Mouse (Mus musculus): ENCODE results near the gene Nav2.

DNA sequence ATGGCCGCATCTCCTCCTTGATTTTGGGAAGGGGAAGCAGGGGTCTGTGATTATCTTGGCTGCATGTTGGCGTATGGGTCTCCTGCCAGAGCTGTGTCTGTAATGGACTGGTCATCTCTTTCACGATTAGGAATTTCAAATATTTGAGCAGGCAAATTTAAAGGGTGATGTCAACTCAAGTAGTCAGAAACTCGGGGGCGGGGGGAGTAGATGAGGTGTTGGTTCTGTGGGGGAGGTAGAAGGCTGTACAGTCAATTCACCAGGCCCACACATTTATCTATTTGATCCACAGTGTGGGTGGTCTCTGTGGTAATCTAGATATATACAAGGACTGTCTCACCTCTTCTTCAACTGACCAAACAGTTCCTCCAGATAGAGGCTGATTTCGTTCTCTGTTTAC lies 566.8 kb downstream of the Nav2 start:
- no peak for TF ChIP-seq KAT2A (IDR thresholded peaks at IDR 0.05; ENCODE audit: insufficient replicate concordance, low read length)
- TF ChIP-seq CTCF (conservative IDR thresholded peaks at IDR 0.05 in 1 of 2, IDR thresholded peaks at IDR 0.05 in 1 of 2; ENCODE audit: low read depth in 2 of 2, low read length in 2 of 2) = no peak
- TF ChIP-seq ZMIZ1 (IDR thresholded peaks at IDR 0.05; ENCODE audit: low read depth, low read length) = no peak
- TF ChIP-seq POLR2A (IDR thresholded peaks at IDR 0.05; ENCODE audit: low read depth, low read length) = no peak
- TF ChIP-seq CHD2 (IDR thresholded peaks at IDR 0.05; ENCODE audit: low read length) = no peak
- no peak for TF ChIP-seq TBP (conservative IDR thresholded peaks at IDR 0.05; ENCODE audit: low read depth, low read length)
- TF ChIP-seq CHD1 (IDR thresholded peaks at IDR 0.05; ENCODE audit: low read depth, low read length) = no peak
